Comparison of ENCODE assay signal across 24 mouse cellular contexts in genomic region chr13:103396099-103396498, GRCm38 (mm10).
A peak's percentile ranks its signal among the peaks of the same experiment; 100 is the strongest.
DNase-seq lines count a peak whose midpoint lies in the region; ATAC-seq and TF ChIP-seq lines count a peak whose summit lies in the region.
"Had no signal": no experiment of that assay in that cellular context is flagged by ENCODE, and none has a peak within 500 bp of the region (broad histone marks: within the 10 kb centered on the region; RNA-seq: fewer than 3 reads in every experiment).

No protein-coding gene starts in this region.

- TF ChIP-seq CTCF in forebrain, postnatal 0 days (IDR thresholded peaks at IDR 0.05; ENCODE audit: low read depth), result no peak

- H3K36me3 ChIP-seq in megakaryocyte, embryonic 14.5 days (replicated peaks; ENCODE audit: low read length), result no peaks in the 10 kb centered on the region
- H3K36me3 ChIP-seq in forebrain, postnatal 0 days (ENCODE audit: insufficient read depth), result no peaks in the 10 kb centered on the region
- H3K36me3 ChIP-seq: embryonic facial prominence, embryonic 12.5 days; embryonic facial prominence, embryonic 15.5 days; heart, embryonic 12.5 days; heart, embryonic 15.5 days had no signal

- DNase-seq in heart, adult 11 months, result peak; percentile 68
- DNase-seq in heart, adult 18-20 months, result no peak
- no peak for DNase-seq in embryo, embryonic 10.5 days (ENCODE audit: low spot score)
- DNase-seq in forebrain, postnatal 0 days, result no peak
- DNase-seq: adrenal gland, adult 8-10 months; adrenal gland, postnatal 25 days; B cell, adult 2 months; cerebellum, adult 11-12 months; cerebellum, adult 8-10 months; cerebellum, postnatal 36 days; gastrocnemius, postnatal 25 days; heart, postnatal 10 days; heart, postnatal 36 days had no signal

- peaks cover 8% of the 10 kb centered on the region for H3K4me1 ChIP-seq in megakaryocyte, embryonic 14.5 days
- no peaks in the 10 kb centered on the region for H3K4me1 ChIP-seq in forebrain, postnatal 0 days (ENCODE audit: insufficient read depth)
- H3K4me1 ChIP-seq: embryonic facial prominence, embryonic 12.5 days; embryonic facial prominence, embryonic 15.5 days; heart, embryonic 12.5 days; heart, embryonic 15.5 days had no signal

- H3K27me3 ChIP-seq in megakaryocyte, embryonic 14.5 days (replicated peaks), result peaks cover 27% of the 10 kb centered on the region
- H3K27me3 ChIP-seq in forebrain, postnatal 0 days (ENCODE audit: insufficient read depth, low read length), result no peaks in the 10 kb centered on the region
- H3K27me3 ChIP-seq: embryonic facial prominence, embryonic 12.5 days; embryonic facial prominence, embryonic 15.5 days; heart, embryonic 12.5 days; heart, embryonic 15.5 days had no signal

- H3K9me3 ChIP-seq in megakaryocyte, embryonic 14.5 days, result peaks cover 6% of the 10 kb centered on the region
- H3K9me3 ChIP-seq in forebrain, postnatal 0 days (ENCODE audit: low read length), result no peaks in the 10 kb centered on the region
- H3K9me3 ChIP-seq: embryonic facial prominence, embryonic 12.5 days; embryonic facial prominence, embryonic 15.5 days; heart, embryonic 12.5 days; heart, embryonic 15.5 days had no signal

- no peak overlapping the region for H3K4me2 ChIP-seq in forebrain, postnatal 0 days (ENCODE audit: low read depth)
- H3K4me2 ChIP-seq: embryonic facial prominence, embryonic 12.5 days; embryonic facial prominence, embryonic 15.5 days; heart, embryonic 12.5 days; heart, embryonic 15.5 days; hindbrain, embryonic 14.5 days had no signal

- no peak overlapping the region for H3K9ac ChIP-seq in forebrain, postnatal 0 days
- H3K9ac ChIP-seq: embryonic facial prominence, embryonic 12.5 days; embryonic facial prominence, embryonic 15.5 days; heart, embryonic 12.5 days; heart, embryonic 15.5 days; hindbrain, embryonic 14.5 days had no signal

- H3K4me3 ChIP-seq in megakaryocyte, embryonic 14.5 days (replicated peaks), result peak overlapping the region; percentile 76
- H3K4me3 ChIP-seq in forebrain, postnatal 0 days (ENCODE audit: low read depth, low read length), result no peak overlapping the region
- H3K4me3 ChIP-seq: embryonic facial prominence, embryonic 12.5 days; embryonic facial prominence, embryonic 15.5 days; heart, embryonic 12.5 days; heart, embryonic 15.5 days had no signal

- ATAC-seq in megakaryocyte, adult 5-6 weeks (ENCODE audit: poor library complexity, severe bottlenecking), result no peak
- peak; percentile 59 to 77 for ATAC-seq in hematopoietic stem cell, adult 5-6 weeks (replicated peaks in 1 of 2; ENCODE audit: insufficient read depth in 1 of 2, low FRiP score in 2 of 2, low TSS enrichment in 1 of 2, low read depth in 1 of 2, poor library complexity in 2 of 2, severe bottlenecking in 2 of 2)
- ATAC-seq in forebrain, postnatal 0 days, result no peak
- ATAC-seq: CD4-positive, CD25-positive, alpha-beta regulatory T cell, adult 4 months; forebrain, embryonic 14.5 days; hindbrain, postnatal 0 days had no signal

- WGBS in forebrain, postnatal 0 days, result 92% methylated on average over 9 of the region's 9 CpGs

- H3K27ac ChIP-seq in forebrain, postnatal 0 days (ENCODE audit: low read depth, low read length), result no peak overlapping the region
- H3K27ac ChIP-seq: embryonic facial prominence, embryonic 12.5 days; embryonic facial prominence, embryonic 15.5 days; heart, embryonic 15.5 days; hindbrain, embryonic 14.5 days; hindbrain, postnatal 0 days had no signal

Comparison
In these comparisons a context has a peak if more than half of its experiments do, and no peak if none do; other contexts are left out.
1. ATAC-seq: peak in hematopoietic stem cell, adult 5-6 weeks (2 of 2); none in megakaryocyte, adult 5-6 weeks (single experiment) and forebrain, postnatal 0 days (single experiment).